Mouse (Mus musculus) hindbrain, embryonic 11.5 days (tissue): ENCODE results near the gene H2-Aa. TPM values are rescaled to one million over a fixed set of nuclear protein-coding genes. Genes with fewer than 3 reads are reported as not detected.

ENCODE experiments used
- ATAC-seq: fragments of 200-750 bp; cut with Nextera tagmentation; 2 replicates; pipeline ENCODE4 v1.8.0; 2017; ENCODE audit warnings: mild to moderate bottlenecking, moderate TSS enrichment, moderate library complexity; ENCODE audit not compliant: low FRiP score
- DNase-seq: peaks from one replicate; pipeline ENCODE4 v3.0.0-alpha.2; 2015; ENCODE audit warnings: low spot score
- H3K27ac ChIP-seq: fragments of 300-500 bp; sonication (generic); 2 replicates; pipeline ENCODE4 v1.5.1; 2014; ENCODE audit warnings: mild to moderate bottlenecking, low read depth, low read length
- H3K27me3 ChIP-seq: fragments of 300-500 bp; sonication (generic); 2 replicates; pipeline ENCODE4 v1.6.1; 2014; ENCODE audit warnings: mild to moderate bottlenecking, low read length, moderate library complexity, mixed read lengths; ENCODE audit not compliant: control insufficient read depth, insufficient read depth
- H3K36me3 ChIP-seq: fragments of 300-500 bp; sonication (generic); 2 replicates; pipeline ENCODE4 v1.6.1; 2014; ENCODE audit warnings: mild to moderate bottlenecking, low read length, moderate library complexity, mixed read lengths; ENCODE audit not compliant: control insufficient read depth, insufficient read depth
- H3K4me1 ChIP-seq: fragments of 300-500 bp; sonication (generic); replicated peaks from 2 replicates; pipeline ENCODE4 v1.6.1; 2014; ENCODE audit warnings: low read length, mixed read lengths; ENCODE audit not compliant: control insufficient read depth, insufficient read depth
- H3K4me2 ChIP-seq: fragments of 300-500 bp; sonication (generic); replicated peaks from 2 replicates; pipeline ENCODE4 v1.6.1; 2014; ENCODE audit warnings: mild to moderate bottlenecking, low read depth, low read length
- H3K4me3 ChIP-seq: fragments of 300-500 bp; sonication (generic); 2 replicates; pipeline ENCODE4 v1.5.1; 2014; ENCODE audit warnings: low read depth, low read length
- H3K9ac ChIP-seq: fragments of 300-500 bp; sonication (generic); 2 replicates; pipeline ENCODE4 v1.6.1; 2014; ENCODE audit warnings: low read depth, low read length
- H3K9me3 ChIP-seq: fragments of 300-500 bp; sonication (generic); 2 replicates; pipeline ENCODE4 v1.6.1; 2016; ENCODE audit warnings: low read length; ENCODE audit not compliant: control insufficient read depth
- WGBS: fragments of 180-500 bp; shearing (Covaris S2); extraction: QIAGEN DNeasy Blood & Tissue Kit; methylation state at CpG from one replicate; pipeline ENCODE4 v1.1.7; 2014; 5-methylcytosine and 5-hydroxymethylcytosine counted together
- polyA plus RNA-seq: library from polyadenylated mRNA; unstranded; fragments of >200 nt; fragmentation: Nextera tagmentation; extraction: Ambion mirVana; gene quantifications from 2 replicates; pipeline ENCODE4 v1.2.1, GENCODE M21; 2014

The H2-Aa gene
- polyA plus RNA-seq, 1 experiment from 2014 or later = not detected

DNA sequence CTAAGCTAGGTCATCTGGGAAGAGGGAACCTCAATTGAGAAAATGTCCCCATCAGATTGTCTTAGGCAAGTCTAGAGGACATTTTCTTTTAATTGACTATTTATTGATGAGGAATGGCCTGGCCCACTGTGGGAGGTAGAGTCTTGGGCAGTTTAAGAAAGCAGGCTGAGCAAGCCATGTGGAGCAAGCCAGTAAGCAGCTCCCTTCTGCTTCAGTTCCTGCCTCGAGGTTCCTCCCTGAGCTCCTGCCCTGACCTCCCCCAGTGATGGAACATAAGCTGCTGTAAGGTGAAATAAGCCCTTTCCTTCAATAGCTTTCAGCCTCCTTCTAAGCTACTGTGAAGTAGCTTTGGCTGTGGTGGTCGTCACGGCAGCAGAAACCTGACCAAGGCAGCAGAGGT lies 49.9 kb downstream of the H2-Aa start:
- H3K27me3 ChIP-seq = no peaks in the 10 kb centered on the region
- H3K4me3 ChIP-seq = no peak overlapping the region
- no peaks in the 10 kb centered on the region for H3K4me1 ChIP-seq
- no peaks in the 10 kb centered on the region for H3K36me3 ChIP-seq
- no peaks in the 10 kb centered on the region for H3K9me3 ChIP-seq
- no peak overlapping the region for H3K9ac ChIP-seq
- H3K27ac ChIP-seq = no peak overlapping the region
- WGBS = 91% methylated on average over 3 of the region's 3 CpGs
- no peak for DNase-seq
- H3K4me2 ChIP-seq = no peak overlapping the region
- no peak for ATAC-seq

GRCm38 (mm10) chr17:34236691-34237090 lies 50.9 kb downstream of the H2-Aa start:
- no peak for ATAC-seq
- Histone ChIP-seq H3K4me1 (no peaks in the 10 kb centered on the region), H3K4me2 (no peak overlapping the region), H3K27ac (no peak overlapping the region), H3K9me3 (no peaks in the 10 kb centered on the region), H3K36me3 (no peaks in the 10 kb centered on the region), H3K4me3 (no peak overlapping the region), H3K9ac (no peak overlapping the region), H3K27me3 (no peaks in the 10 kb centered on the region)
- WGBS = 81% methylated on average over 5 of the region's 5 CpGs
- no peak for DNase-seq

GRCm38 (mm10) chr17:34234926-34235325 lies 52.7 kb downstream of the H2-Aa start:
- DNase-seq = peak; percentile 68
- H3K4me2 ChIP-seq = no peak overlapping the region
- H3K27ac ChIP-seq = no peak overlapping the region
- no peaks in the 10 kb centered on the region for H3K27me3 ChIP-seq
- H3K36me3 ChIP-seq = no peaks in the 10 kb centered on the region
- 55% methylated on average over 9 of the region's 9 CpGs for WGBS
- ATAC-seq = no peak
- H3K4me3 ChIP-seq = no peak overlapping the region
- no peaks in the 10 kb centered on the region for H3K9me3 ChIP-seq
- H3K9ac ChIP-seq = no peak overlapping the region
- no peaks in the 10 kb centered on the region for H3K4me1 ChIP-seq

Other genes with a start within 250 kb of the H2-Aa start
- 0.91 and 1.4 TPM in 2 replicates for gene Col11a2, start 248.4 kb downstream of the H2-Aa start, polyA plus RNA-seq
- gene H2-Oa, start 195.5 kb downstream of the H2-Aa start, polyA plus RNA-seq = 0.26 and 0.32 TPM in 2 replicates
- gene H2-DMa, start 168.3 kb downstream of the H2-Aa start, polyA plus RNA-seq = 8.6 and 13.8 TPM in 2 replicates
- 113 and 159 TPM in 2 replicates for gene Brd2, start 165.2 kb downstream of the H2-Aa start, polyA plus RNA-seq
- not detected in 2 replicates for gene H2-DMb2, start 144.5 kb downstream of the H2-Aa start, polyA plus RNA-seq
- gene H2-DMb1, start 134.8 kb downstream of the H2-Aa start, polyA plus RNA-seq = 0.29 and 0.94 TPM in 2 replicates
- 1.0 and 1.1 TPM in 2 replicates for gene Tap1, start 100.3 kb downstream of the H2-Aa start, polyA plus RNA-seq
- gene Psmb9, start 100.1 kb downstream of the H2-Aa start, polyA plus RNA-seq = 0.42 and 1.1 TPM in 2 replicates
- 1.3 and 1.9 TPM in 2 replicates for gene Psmb8, start 90.1 kb downstream of the H2-Aa start, polyA plus RNA-seq
- gene Tap2, start 84.3 kb downstream of the H2-Aa start, polyA plus RNA-seq = 0.19 and 0.50 TPM in 2 replicates
- not detected in 2 replicates for gene H2-Ob, start 48.9 kb downstream of the H2-Aa start, polyA plus RNA-seq
- gene H2-Ab1, start 30.1 kb downstream of the H2-Aa start, polyA plus RNA-seq = 2.4 and 3.1 TPM in 2 replicates
- 1.3 and 2.5 TPM in 2 replicates for gene H2-Eb1, start 18.0 kb upstream of the H2-Aa start, polyA plus RNA-seq
- gene H2-Eb2, start 37.8 kb upstream of the H2-Aa start, polyA plus RNA-seq = not detected in 2 replicates
- 0.13 TPM in 1 of 2 replicates, not detected in the other for gene Btnl2, start 67.0 kb upstream of the H2-Aa start, polyA plus RNA-seq
- gene Btnl1, start 89.3 kb upstream of the H2-Aa start, polyA plus RNA-seq = 0.08 TPM in 1 of 2 replicates, not detected in the other
- 2.7 and 4.1 TPM in 2 replicates for gene BC051142, start 111.0 kb upstream of the H2-Aa start, polyA plus RNA-seq
- gene Btnl4, start 189.5 kb upstream of the H2-Aa start, polyA plus RNA-seq = not detected in 2 replicates
- not detected in 2 replicates for gene Btnl6, start 229.5 kb upstream of the H2-Aa start, polyA plus RNA-seq